Mouse (Mus musculus) right cerebral cortex, adult 2 months (tissue): Measurements from ENCODE around the gene Prr13.

Source experiments
- DNase-seq, 2 experiments: peaks; one replicate each; pipeline ENCODE4 v3.0.0; 2021 to 2022; ENCODE audit warnings: low spot score in 2 of 2

Prr13 gene

DNA sequence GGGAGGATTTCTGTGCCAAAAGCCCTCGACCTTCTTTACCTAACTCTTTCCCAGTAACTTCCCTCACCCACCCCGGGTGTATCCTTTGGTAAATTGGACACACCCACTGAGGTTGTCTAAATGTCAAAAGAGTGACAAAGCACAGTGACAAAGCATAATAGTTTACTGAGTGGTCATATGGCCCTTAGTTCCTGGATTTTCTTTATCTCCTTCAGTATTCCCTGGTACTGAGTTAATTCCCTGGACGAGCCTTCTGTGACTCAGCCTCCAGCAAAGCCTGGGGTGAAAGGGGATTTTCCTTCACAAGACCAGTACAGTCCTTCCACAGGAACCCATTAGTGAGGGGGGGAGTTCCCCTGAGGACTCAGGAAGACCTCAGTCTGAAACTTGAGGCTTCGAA lies 2.1 kb downstream of the Prr13 start:
- DNase-seq: no peak

DNA sequence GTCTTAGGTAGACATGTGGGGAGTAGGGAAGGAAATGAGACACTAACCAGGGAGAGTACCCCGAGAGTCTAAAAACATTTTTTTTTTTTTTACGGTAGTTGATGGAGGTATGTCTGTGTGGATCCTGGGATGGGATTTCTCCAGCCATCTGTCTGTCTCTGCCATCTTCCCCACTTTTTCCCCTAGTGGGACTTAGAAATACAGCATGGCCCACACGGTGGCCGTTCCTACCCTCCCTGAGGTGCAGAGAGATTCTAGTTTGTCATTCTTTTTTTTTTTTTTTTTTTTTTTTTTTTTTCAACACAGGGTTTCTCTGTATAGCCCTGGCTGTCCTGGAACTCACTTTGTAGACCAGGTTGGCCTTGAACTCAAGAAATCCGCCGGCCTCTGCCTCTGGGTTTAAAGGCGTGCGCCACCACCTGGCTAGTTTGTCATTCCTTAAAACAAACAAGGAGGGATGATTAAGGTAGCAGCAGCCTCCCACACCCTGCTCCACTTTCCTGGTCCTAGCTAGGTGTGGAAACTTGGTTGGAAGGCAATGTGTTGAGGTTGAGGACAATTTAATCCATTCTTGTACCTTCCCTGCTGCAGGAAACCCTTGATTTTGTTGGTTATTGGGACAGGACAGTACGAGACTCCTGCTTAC lies 2.7 kb downstream of the Prr13 start:
- DNase-seq: no peak

DNA sequence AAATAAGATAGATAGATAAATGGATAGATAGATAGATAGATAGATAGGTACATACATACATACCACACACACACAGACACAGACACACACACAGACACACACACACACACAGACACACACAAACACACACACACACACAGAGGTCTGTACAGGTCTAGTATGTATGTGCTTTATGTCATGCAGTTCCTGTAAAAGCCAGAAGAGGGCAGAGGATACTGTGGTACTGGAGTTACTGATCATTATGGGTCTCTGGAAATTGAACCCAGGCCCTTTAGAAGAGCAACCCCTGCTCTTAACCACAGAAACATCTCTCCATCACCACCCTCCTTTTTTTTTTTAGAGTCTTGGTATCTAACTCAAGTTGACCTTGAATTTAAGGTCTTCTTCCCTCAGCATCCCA lies 4.8 kb downstream of the Prr13 start:
- no peak for DNase-seq

DNA sequence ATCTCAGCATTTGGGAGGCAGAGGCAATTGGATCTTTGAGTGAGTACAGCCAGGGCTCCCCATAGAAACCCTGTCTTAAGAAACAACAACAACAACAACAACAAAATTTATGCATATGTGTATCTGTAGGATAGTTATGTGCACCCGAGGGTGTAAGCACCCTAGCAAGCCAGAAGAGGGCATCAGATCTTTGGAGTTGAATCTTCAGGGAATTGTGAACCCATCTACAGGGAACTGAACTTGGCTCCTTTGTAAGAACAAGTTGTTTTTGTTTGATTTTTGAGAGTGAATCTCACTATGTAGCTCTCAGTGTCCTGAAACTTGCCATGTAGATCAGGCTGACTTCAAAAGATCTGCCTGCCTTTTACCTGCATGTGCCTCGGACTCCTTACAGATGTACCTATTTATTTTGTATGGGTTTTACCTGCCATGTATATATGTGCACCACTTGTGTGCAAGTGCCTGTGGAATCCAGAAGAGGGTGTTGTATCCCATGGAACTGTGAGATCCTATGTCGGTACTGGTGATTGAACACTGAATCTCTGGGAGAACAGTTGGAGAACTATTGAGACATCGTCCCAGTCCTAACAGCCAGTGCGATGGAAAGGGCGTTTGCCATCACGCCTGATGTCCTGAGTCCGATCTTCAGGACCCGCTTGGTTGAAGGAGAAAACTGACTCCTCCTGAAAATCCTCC lies 10.0 kb downstream of the Prr13 start:
- no peak for DNase-seq

DNA sequence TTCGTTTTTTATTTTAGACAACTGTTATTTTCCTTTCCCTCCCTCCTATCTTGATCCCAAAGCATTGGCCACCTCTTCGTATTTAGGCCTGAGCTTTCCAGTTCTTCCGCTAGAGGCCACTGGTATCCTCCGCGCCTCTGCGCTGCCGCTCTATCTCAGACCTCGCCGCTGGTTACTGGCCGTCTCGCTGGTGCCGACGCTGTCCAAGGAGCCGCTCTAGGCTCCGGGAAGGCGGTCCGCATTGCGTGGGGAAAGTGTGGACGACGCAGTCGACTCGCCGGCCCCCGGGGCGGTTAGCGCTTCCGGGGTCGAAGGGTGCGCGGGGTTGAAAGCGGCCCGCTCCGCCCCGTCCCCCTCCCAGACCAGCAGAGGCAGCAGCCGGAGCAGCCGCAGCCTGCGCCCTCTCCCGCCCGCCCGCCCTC lies 11.4 kb downstream of the Prr13 start, which contains the start of gene Pcbp2:
TSS of gene Pcbp2 (plus strand) at position 357 of the 422 bp plus-strand sequence.
- DNase-seq: peak; percentile 95 to 96

DNA sequence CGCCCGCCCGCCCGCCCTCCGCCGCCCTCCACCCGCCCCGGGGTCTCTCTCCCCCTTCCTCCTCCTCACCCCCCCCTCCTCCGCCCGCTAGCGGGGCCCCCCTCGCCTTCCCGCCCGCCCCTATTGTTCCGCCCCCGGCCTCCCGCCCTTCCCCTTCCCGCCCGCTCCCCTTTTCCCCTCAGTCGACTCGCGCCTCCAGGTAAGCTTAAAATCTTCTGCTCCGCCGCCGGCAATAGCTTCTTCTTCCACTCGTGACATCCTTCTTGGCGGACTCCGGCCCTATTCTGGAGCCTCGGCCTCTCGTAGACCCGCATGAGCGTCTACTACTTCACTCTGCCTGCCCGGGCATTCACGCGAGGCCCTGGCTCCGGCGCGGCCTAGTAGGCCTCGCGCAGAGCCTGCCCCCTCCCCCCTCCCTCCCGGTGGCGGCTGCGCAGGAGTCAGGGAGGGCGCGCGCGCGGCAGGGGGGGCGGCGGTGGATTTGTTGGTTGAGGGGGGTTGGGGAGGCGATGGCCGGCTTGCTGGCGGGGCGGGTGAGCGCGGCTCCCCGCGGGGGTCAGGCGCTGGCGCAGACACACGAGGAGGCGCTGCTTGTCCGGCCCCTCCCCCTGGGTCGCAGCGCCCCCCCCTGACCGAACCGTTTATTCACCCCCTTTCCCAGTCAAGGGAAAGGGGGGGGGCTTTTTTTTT lies 11.9 kb downstream of the Prr13 start:
- peak; percentile 69 to 77 for DNase-seq

DNA sequence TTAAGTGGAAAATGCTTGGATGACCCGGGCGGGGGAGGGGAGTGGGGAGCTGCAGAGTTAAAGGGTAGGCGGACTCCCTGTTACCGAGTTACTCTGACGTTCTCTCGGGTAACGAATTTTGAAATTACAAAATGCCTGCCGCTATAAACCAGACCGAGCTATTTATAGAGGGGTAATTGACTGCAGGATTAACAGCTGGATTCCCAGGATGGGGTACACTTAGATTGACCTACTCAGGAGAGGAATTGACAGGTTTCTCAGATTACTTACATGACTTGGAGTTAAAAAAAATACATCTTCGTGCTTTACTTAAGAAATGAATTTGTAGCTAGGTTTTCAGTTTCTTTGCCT lies 12.4 kb downstream of the Prr13 start:
- DNase-seq: no peak

DNA sequence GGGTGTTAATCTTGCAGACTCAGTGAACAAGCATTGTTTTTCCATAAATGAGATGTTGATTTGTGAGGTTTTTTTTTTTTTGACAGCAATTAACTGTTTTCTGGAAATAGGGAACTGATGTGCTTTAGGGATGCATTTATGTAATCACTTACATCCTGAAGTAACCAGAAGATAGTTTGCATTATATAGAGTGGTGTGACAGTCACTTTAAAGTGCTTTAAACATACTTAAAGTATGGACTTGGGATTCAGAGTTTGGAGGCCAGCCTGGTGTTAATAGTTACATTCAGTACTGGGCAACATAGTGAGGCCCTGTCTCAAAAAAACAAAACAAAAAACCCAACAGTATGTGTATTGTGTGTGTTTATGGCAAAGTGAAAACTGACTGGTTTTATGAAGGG lies 12.9 kb downstream of the Prr13 start:
- no peak for DNase-seq

DNA sequence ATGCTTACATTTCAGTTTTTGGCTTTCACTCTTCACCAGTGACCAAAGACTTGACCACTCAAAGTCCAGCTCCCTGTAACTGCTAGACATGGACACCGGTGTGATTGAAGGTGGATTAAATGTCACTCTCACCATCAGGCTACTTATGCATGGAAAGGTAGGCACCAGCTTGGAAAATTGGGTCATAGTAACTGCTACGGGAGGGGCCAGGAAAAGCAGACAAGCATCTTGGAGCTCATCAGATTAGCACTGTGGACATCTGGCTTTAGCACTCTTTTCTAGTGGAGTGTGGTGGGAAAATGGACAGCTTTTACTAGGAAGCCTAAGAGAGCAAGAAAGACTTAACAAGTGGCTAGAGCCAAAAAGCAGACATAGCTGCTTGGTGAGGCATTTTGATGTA lies 14.4 kb downstream of the Prr13 start:
- no peak for DNase-seq

DNA sequence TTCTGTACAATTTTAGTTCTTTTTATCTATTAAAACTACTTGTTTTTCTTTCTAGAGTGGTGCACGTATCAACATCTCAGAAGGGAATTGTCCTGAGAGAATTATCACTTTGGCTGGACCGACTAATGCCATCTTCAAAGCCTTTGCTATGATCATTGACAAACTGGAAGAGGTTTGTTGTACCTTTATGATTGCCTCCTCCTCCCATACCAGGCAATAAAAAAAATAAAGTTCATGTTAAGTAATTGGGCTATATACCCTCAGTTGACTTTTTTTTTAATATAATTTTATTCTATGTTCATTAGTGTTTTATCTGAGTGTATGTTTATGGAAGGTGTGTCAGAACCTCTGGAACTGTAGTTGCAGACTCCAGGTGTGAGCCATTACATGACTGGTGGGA lies 15.7 kb downstream of the Prr13 start:
- DNase-seq: no peak

DNA sequence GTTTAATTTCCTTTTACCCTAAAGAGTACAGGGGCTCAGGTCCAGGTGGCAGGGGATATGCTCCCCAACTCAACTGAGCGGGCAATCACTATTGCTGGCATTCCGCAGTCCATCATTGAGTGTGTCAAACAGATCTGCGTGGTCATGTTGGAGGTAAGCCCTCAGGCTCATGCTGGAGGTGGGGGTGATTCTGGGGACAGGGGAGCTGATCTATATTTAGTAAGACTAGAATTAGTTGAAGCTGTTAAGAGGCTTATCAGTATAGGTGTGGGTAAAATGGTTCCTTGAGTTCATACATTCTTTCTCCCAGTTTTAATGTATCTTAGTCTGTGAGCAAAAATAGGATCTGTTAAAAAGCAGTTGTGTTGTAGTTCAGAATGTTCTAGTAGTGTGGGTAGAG lies 24.3 kb downstream of the Prr13 start:
- DNase-seq: no peak

DNA sequence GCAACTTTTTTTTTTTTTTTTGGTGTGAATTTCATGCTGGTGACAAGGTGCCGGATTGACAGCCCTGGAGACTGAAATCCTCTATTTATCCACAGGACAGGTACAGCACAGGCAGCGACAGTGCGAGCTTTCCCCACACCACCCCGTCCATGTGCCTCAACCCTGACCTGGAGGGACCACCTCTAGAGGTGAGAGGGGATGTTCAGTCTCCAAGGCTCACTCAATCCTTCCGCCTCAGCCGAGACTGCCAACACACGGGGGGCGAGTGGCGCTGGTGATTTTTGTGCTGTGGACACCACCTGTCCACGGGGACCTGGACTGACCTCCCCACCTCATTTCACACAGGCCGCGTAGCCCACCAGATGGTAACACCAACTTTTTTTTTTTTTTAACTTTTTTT lies 27.0 kb downstream of the Prr13 start:
- DNase-seq: no peak

DNA sequence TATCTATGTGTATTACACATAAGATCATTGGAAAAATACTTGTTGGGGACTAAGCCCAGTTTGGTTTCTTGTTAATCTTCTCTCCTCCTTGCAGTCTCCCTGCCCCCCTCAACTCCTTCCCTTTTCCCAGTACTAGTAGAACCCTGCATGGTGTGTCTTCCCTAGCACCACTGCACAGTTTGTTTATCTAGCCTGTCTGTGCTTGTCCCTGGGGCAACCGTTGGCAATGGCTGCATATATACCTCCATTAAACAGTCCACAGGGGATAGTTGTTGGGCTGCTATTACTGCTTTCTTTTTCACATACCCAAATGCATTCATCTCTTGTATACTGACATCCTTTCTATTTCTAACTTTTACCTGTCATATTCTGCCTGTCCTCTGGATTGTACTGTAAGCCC lies 28.8 kb downstream of the Prr13 start:
- no peak for DNase-seq

DNA sequence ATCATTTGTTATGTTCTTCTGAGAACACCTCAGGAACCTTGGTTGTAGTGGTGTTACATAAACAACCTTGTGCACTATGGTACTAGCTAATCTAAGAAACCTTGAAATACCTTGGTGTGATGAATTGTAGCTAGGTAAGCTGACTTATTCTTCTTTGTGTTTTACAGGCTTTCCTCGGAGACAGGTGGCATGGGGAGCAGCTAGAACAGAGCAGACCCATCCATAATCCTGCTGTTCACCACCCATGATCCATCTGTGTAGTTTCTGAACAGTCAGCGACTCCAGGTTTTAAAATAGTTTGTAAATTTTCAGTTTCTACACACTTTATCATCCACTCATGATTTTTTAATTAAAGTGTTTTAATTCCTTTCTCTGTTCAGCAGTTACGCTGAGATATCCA lies 39.5 kb downstream of the Prr13 start:
- no peak for DNase-seq

DNA sequence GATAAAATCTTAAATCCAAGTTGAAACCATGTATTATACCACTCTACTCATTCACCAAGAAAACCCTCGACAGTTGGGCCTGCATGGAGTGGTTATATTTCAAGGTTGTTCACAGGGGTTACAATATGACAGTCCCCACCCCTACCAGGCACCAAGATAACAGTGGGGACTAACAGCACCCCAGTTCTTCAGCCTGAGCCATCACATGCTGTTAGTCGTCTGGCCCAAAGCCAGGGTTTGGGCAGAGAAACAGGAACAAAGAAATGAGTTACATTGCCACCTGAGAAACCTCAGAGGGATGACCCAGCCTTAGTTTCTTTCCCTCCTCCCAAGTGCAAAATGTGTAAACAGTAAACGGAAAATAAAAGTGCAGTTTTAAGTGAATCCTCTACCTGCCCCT lies 40.5 kb downstream of the Prr13 start:
- no peak for DNase-seq

DNA sequence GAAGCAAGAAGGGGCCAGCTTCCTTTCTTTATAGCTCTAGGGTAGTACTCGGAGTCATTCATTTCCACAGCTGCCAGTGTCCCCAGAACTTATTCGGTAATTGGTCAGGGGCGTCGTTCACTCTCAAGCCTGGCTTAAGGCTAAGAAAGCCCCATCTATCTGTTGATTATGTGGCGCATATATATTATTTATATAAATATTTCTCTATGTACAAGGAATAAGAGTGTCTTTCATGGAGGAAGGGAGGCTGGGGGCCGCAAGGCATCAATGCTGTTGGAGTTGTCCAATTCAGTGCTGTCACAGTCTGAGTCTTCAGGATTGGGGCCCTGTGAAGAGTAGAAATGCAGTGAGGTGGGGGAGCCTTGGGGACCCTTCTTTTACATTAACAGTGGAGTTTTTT lies 41.0 kb downstream of the Prr13 start:
- no peak for DNase-seq

DNA sequence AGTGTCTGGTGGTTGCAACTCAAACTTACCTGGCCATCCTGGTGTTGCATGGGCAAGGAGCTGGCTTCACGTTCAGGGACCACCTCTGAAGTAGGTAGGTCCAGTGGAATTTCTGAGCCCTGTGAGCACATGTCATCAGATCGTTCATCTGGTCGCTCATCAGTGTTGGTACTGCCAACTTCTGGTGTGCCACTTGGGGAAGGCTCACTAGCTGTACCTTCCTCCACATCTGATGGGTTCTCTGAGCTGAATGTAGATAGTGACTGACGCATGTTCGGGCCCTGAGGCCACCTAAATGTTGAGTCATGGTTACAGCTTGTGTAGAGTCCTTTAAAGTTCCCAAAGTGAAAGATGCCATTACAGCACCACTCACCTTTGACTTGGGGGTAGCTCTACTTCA lies 41.7 kb downstream of the Prr13 start:
- no peak for DNase-seq

DNA sequence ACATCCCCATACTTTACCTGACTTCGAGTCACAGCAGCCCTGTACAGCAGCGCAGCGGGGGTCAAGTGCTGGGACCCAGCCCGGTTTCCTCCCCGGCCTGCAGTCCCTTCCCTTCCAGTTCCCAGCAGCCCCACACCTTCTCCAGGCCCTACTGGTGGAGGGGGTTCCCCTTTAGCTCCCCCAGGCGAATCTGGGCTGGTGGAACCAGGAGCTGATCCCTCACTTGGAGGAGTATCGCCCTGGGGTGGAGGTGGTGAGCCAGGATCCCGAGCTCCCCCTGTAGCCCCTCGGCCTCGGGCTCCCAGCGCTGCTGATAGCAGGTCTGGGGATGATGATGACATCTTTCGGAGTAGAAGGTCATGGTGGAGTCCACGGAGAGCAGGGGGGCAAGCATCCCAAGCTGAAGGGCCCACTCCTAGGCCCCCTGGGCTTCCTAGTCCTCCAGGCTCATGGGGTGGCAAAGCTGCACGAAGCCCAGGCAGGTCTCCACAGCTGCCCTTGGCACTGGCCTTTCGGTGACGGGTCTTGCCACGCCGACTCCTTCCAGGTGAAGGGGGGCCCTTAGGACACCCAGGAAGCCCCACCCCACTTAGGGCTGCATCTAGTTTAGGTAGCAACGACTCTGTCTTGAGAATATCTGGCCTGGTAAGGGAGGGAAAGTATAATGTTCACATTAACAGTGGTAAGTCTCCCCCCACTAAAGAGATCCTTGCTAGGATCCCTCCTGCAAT lies 42.4 kb downstream of the Prr13 start:
- no peak for DNase-seq

DNA sequence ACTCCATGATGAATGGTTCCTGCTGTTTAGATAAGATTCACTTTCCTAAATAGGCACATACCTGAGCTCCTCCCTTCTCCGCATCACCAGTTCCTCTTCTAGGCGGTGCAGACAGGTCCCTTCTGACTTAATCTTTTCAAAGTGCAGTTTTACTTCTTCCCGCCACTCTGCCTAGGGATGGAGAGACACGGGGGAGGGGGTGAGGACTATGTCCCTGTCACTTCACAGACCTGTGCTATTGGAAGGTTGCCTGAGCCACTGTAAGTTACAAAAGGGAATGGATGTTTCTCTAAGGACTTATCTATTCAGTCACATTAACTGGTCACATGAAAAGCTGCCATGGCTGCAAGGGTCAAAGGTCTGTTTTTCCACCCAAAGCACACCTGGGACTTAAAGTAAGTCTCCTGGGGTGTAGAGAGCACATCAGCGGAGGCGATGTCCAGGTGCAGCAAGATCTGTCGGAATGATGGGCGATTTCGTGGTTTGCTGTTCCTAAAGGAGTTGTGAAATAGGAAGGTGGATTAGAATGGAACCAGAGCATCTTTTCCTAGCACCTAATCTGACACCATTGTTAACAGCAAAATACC lies 43.5 kb downstream of the Prr13 start:
- DNase-seq: no peak

DNA sequence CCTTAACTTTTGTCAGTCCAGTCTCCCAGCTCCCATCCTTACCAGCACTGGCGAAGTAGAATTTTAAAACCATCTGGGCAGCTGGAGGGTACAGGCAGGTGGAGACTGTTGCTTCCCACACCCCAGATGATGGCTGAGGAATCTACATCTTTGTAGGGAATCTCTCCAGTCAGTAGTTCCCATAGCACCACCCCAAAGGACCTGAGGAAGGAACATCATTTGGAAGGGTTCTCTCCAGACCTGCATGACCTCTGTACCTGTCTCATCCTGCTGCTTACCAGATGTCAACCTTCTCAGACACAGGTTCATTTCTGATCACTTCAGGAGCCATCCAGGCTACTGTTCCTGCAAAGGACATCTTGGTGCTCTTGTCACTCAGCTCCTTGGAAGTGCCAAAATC lies 44.6 kb downstream of the Prr13 start, which contains the start of gene Gm10337:
TSS of gene Gm10337 (plus strand) at position 276 of the 400 bp plus-strand sequence.
- DNase-seq: no peak

DNA sequence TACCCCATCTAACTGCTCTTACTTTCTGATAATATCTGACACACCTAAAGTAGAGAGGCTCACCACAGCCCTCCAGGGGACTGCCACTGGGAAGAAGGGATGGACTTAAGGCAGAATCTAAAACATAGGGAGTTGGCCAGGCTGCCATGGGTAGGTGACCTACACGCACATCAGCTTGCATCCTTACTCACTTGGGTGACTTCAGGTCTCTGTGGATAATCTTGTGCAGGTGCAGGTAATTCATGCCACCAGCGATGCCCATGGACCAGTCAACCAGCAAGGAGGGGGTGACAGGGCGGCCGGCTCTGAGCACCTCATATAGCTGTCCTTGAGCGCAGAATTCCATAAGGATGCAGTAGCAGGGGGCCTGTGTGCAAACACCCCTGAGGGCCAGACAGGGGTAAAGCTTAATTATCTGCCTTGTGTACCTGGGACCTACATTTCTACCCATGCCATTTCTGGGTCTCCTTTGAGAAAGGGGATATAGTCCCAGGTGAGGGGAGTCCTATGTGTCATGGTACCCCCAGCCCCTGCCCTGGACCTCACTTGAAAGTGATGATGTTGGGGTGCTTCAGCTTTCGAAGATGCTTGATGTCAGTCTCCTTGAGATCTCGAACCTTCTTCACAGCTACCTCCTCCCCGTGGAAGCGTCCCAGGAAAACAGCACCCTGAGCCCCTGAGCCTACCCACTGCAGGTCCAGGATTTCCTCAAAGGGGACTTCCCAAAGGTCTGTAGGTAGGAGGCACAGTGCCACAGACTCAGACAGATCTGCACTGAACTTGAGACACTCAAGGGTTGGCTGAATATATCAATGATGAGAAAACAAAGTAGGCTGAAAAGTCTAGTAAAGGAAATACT lies 45.3 kb downstream of the Prr13 start:
- no peak for DNase-seq
